Mouse (Mus musculus) CH12.LX (cell line): ENCODE measurements around the gene Plscr1. TPM values are rescaled to one million over a fixed set of nuclear protein-coding genes. Genes with fewer than 3 reads are reported as not detected.

Experiments used
- DNase-seq: peaks from one replicate; pipeline ENCODE4 v3.0.0-alpha.2; 2013; ENCODE audit errors: extremely low read depth
- H3K27ac ChIP-seq: 2 replicates; pipeline ENCODE4 v1.5.1; 2012; ENCODE audit warnings: low read depth, mild to moderate bottlenecking, control low read depth, moderate library complexity; ENCODE audit not compliant: insufficient read depth
- H3K27me3 ChIP-seq: replicated peaks from 2 replicates; pipeline ENCODE3; 2012; ENCODE audit warnings: inconsistent platforms
- H3K36me3 ChIP-seq, 2 experiments: replicated peaks in 1 of 2; 2 replicates each; pipeline versions ENCODE3 to v1.6.1; 2012; ENCODE audit warnings: inconsistent platforms in 1 of 2, low read length in 1 of 2, mild to moderate bottlenecking in 1 of 2, mixed read lengths in 1 of 2, moderate library complexity in 1 of 2; ENCODE audit not compliant: control insufficient read depth in 1 of 2, insufficient read depth in 1 of 2
- H3K4me1 ChIP-seq, 2 experiments: 2 replicates each; pipeline ENCODE4 v1.6.1; 2012; ENCODE audit warnings: inconsistent platforms in 1 of 2, moderate library complexity in 1 of 2; ENCODE audit not compliant: insufficient read depth in 2 of 2, control insufficient read depth in 1 of 2
- H3K4me2 ChIP-seq: 2 replicates; pipeline ENCODE4 v1.6.1; 2012; ENCODE audit warnings: low read depth, mild to moderate bottlenecking, control low read depth; ENCODE audit not compliant: poor library complexity, insufficient read depth, severe bottlenecking
- H3K4me3 ChIP-seq, 3 experiments: fragments of 150-350 bp in 1 of 3; sonication (generic) in 1 of 3; replicated peaks in 1 of 3; 2 replicates each; pipeline versions ENCODE3 to v1.5.1; 2011 to 2012; ENCODE audit warnings: low read depth in 2 of 3, low read length in 2 of 3, mild to moderate bottlenecking in 2 of 3, moderate library complexity in 2 of 3, control low read depth in 1 of 3, improper control_type of control experiment in 1 of 3, inconsistent platforms in 1 of 3, mixed read lengths in 1 of 3; ENCODE audit not compliant: poor library complexity in 1 of 3
- H3K79me2 ChIP-seq: replicated peaks from 2 replicates; pipeline ENCODE4 v1.6.1; 2012; ENCODE audit warnings: mild to moderate bottlenecking, moderate library complexity; ENCODE audit not compliant: control insufficient read depth, poor library complexity, insufficient read depth, severe bottlenecking; ENCODE audit errors: extremely low read depth
- H3K9ac ChIP-seq: 2 replicates; pipeline ENCODE4 v1.6.1; 2012; ENCODE audit warnings: low read depth, mild to moderate bottlenecking, control low read depth, moderate library complexity; ENCODE audit not compliant: insufficient read depth
- H3K9me3 ChIP-seq: replicated peaks from 2 replicates; pipeline ENCODE3; 2012; ENCODE audit warnings: low read length, inconsistent platforms, mixed read lengths
- CHD1 ChIP-seq: IDR thresholded peaks from 2 replicates; pipeline ENCODE4 v1.6.1; 2012; ENCODE audit warnings: low read depth, low read length, improper control_type of control experiment, inconsistent platforms
- CHD2 ChIP-seq: IDR thresholded peaks from 2 replicates; pipeline ENCODE4 v1.6.1; 2011; ENCODE audit warnings: low read length, improper control_type of control experiment
- CTCF ChIP-seq, 2 experiments: IDR thresholded peaks in 1 of 2; conservative IDR thresholded peaks in 1 of 2; 2 replicates each; pipeline ENCODE4 v1.5.1; 2011 to 2012; ENCODE audit warnings: low read depth in 2 of 2, low read length in 2 of 2, improper control_type of control experiment in 1 of 2, inconsistent platforms in 1 of 2, mild to moderate bottlenecking in 1 of 2, moderate library complexity in 1 of 2
- EP300 ChIP-seq: IDR thresholded peaks from 2 replicates; pipeline ENCODE4 v1.6.1; 2011; ENCODE audit warnings: low read length, improper control_type of control experiment
- ETS1 ChIP-seq: conservative IDR thresholded peaks from 2 replicates; pipeline ENCODE4 v1.6.1; 2012; ENCODE audit warnings: low read depth, mild to moderate bottlenecking, inconsistent platforms, low read length, improper control_type of control experiment, moderate library complexity
- JUND ChIP-seq: conservative IDR thresholded peaks from 2 replicates; pipeline ENCODE4 v1.6.1; 2011; ENCODE audit warnings: low read depth, low read length, improper control_type of control experiment
- MAFK ChIP-seq: IDR thresholded peaks from 2 replicates; pipeline ENCODE4 v1.6.1; 2011; ENCODE audit warnings: low read length, improper control_type of control experiment; ENCODE audit not compliant: insufficient replicate concordance
- MAX ChIP-seq: IDR thresholded peaks from 2 replicates; pipeline ENCODE4 v1.6.1; 2011; ENCODE audit warnings: low read length, improper control_type of control experiment
- MEF2A ChIP-seq: IDR thresholded peaks from 2 replicates; pipeline ENCODE4 v1.6.1; 2014; ENCODE audit warnings: low read depth, mild to moderate bottlenecking, inconsistent platforms, low read length, improper control_type of control experiment, borderline replicate concordance
- NRF1 ChIP-seq: IDR thresholded peaks from 2 replicates; pipeline ENCODE4 v1.6.1; 2014; ENCODE audit warnings: low read depth, mild to moderate bottlenecking, inconsistent platforms, low read length, improper control_type of control experiment, moderate library complexity
- POLR2A ChIP-seq: IDR thresholded peaks from 2 replicates; pipeline ENCODE4 v1.6.1; 2011; ENCODE audit warnings: low read depth, mild to moderate bottlenecking, improper control_type of control experiment, low read length
- POLR2AphosphoS2 ChIP-seq: IDR thresholded peaks from 2 replicates; pipeline ENCODE4 v1.6.1; 2011; ENCODE audit warnings: low read depth, low read length, improper control_type of control experiment
- RCOR1 ChIP-seq: conservative IDR thresholded peaks from 2 replicates; pipeline ENCODE4 v1.6.1; 2012; ENCODE audit warnings: low read depth, mild to moderate bottlenecking, inconsistent platforms, low read length, improper control_type of control experiment
- TBP ChIP-seq: conservative IDR thresholded peaks from 2 replicates; pipeline ENCODE4 v1.6.1; 2011; ENCODE audit warnings: low read depth, low read length, improper control_type of control experiment
- TCF12 ChIP-seq: IDR thresholded peaks from 2 replicates; pipeline ENCODE4 v1.6.1; 2014; ENCODE audit warnings: low read depth, mild to moderate bottlenecking, inconsistent platforms, low read length, improper control_type of control experiment
- UBTF ChIP-seq: IDR thresholded peaks from 2 replicates; pipeline ENCODE4 v1.6.1; 2012; ENCODE audit warnings: low read depth, mild to moderate bottlenecking, inconsistent platforms, low read length, improper control_type of control experiment, moderate library complexity
- USF2 ChIP-seq: conservative IDR thresholded peaks from 2 replicates; pipeline ENCODE4 v1.6.1; 2011; ENCODE audit warnings: low read depth, low read length, improper control_type of control experiment
- ZMIZ1 ChIP-seq: IDR thresholded peaks from 2 replicates; pipeline ENCODE4 v1.6.1; 2012; ENCODE audit warnings: low read depth, mild to moderate bottlenecking, inconsistent platforms, low read length, improper control_type of control experiment
- ZNF384 ChIP-seq: IDR thresholded peaks from 2 replicates; pipeline ENCODE4 v1.6.1; 2012; ENCODE audit warnings: low read depth, low read length, improper control_type of control experiment, inconsistent platforms
- dilution Hi-C: fragments of 300-500 bp; cut with MboI; formaldehyde crosslinking; loops from 2 replicates; pipeline ENCODE4 v1.14.3; 2020; ENCODE audit warnings: low sequenced_read_pairs; ENCODE audit not compliant: extremely low pct_unique_long_range_greater_than_20kb, extremely low pct_ligation_motif_present
- in situ Hi-C: fragments of 300-500 bp; cut with MboI; formaldehyde crosslinking; loops from 3 replicates; pipeline ENCODE4 v1.14.3; 2019; ENCODE audit warnings: low sequenced_read_pairs, low pct_ligation_motif_present, low pct_unique_long_range_greater_than_20kb, mixed read lengths
- polyA plus RNA-seq: library from polyadenylated mRNA; unstranded; fragments of >175 nt; gene quantifications from 2 replicates; pipeline ENCODE4 v1.2.1, GENCODE M21; 2012; ENCODE audit warnings: low read depth; ENCODE audit not compliant: insufficient read length
- total RNA-seq, 2 experiments: library from RNA; depleted of rRNA; stranded (reverse); fragments of 300-350 nt in 1 of 2; fragments of >200 nt in 1 of 2; gene quantifications; 2 replicates each; pipeline ENCODE4 v1.2.3; 2012 to 2014

Plscr1 gene
- total and polyA plus RNA-seq, 3 experiments = 194 to 489 (median 403) TPM

GRCm38 (mm10) chr9:92229833-92230205 lies 19.7 kb upstream of the Plscr1 start:
- Histone ChIP-seq H3K4me1 (peaks cover 9 to 41% of the 10 kb centered on the region in 2 experiments), H3K9ac (no peak overlapping the region), H3K4me2 (0 out of 2 replicates have a peak overlapping the region, but pooled peaks have one; percentile 91), H3K9me3 (no peaks in the 10 kb centered on the region), H3K27ac (peak overlapping the region; percentile 41; the same call in 1 of the 2 replicates), H3K27me3 (no peaks in the 10 kb centered on the region), H3K79me2 (no peaks in the 10 kb centered on the region), H3K4me3 (no peak overlapping the region), H3K36me3 (no peaks in the 10 kb centered on the region)
- no peak for DNase-seq
- TF ChIP-seq RCOR1 (no peak), UBTF (no peak), JUND (no peak)
- dilution Hi-C loops (no loop called here), in situ Hi-C loops (loop anchor here (25.0 kb wide), 1 partner anchor 257 kb away; no protein-coding TSS in a partner anchor)

GRCm38 (mm10) chr9:92234901-92235458 lies 14.6 kb upstream of the Plscr1 start:
- dilution Hi-C loops (no loop called here), in situ Hi-C loops (loop anchor here (25.0 kb wide), 1 partner anchor 252 kb away; no protein-coding TSS in a partner anchor)
- H3K27me3 ChIP-seq = no peaks in the 10 kb centered on the region
- no peaks in the 10 kb centered on the region for H3K9me3 ChIP-seq
- H3K36me3 ChIP-seq = no peaks in the 10 kb centered on the region
- DNase-seq = no peak
- H3K27ac ChIP-seq = no peak overlapping the region
- no peak overlapping the region for H3K9ac ChIP-seq
- no peak overlapping the region for H3K4me3 ChIP-seq
- no peaks in the 10 kb centered on the region for H3K79me2 ChIP-seq
- H3K4me2 ChIP-seq = no peak overlapping the region
- H3K4me1 ChIP-seq = peaks cover 0 to under 1% of the 10 kb centered on the region in 2 experiments; a peak in 1 of 4 replicates
- no peak for TF ChIP-seq MEF2A
- no peak for TF ChIP-seq MAX
- no peak for TF ChIP-seq MAFK
- TF ChIP-seq POLR2A = no peak
- TF ChIP-seq NRF1 = no peak
- no peak for TF ChIP-seq CTCF (conservative IDR thresholded peaks at IDR 0.05 in 1 of 2, IDR thresholded peaks at IDR 0.05 in 1 of 2; ENCODE audit: low read depth in 2 of 2, low read length in 2 of 2)
- no peak for TF ChIP-seq TBP
- TF ChIP-seq EP300 = no peak
- TF ChIP-seq USF2 = no peak
- no peak for TF ChIP-seq UBTF
- no peak for TF ChIP-seq ETS1
- TF ChIP-seq TCF12 = no peak
- no peak for TF ChIP-seq POLR2AphosphoS2
- TF ChIP-seq CHD2 = no peak
- no peak for TF ChIP-seq ZMIZ1
- no peak for TF ChIP-seq CHD1
- no peak for TF ChIP-seq ZNF384
